Mouse (Mus musculus) forebrain, embryonic 10.5 days (tissue): ENCODE measurements around the gene Dnm1. TPM values are rescaled to one million over a fixed set of nuclear protein-coding genes. Genes with fewer than 3 reads are reported as not detected.

Source experiments
- DNase-seq: peaks from one replicate; pipeline ENCODE4 v3.0.0-alpha.2; 2017; ENCODE audit warnings: low spot score; ENCODE audit errors: extremely low spot score
- H3K27ac ChIP-seq: fragments of 300-500 bp; sonication (generic); 2 replicates; pipeline ENCODE4 v1.5.1; 2016; ENCODE audit warnings: mild to moderate bottlenecking
- H3K27me3 ChIP-seq: fragments of 300-500 bp; sonication (generic); 2 replicates; pipeline ENCODE4 v1.6.1; 2016; ENCODE audit warnings: mild to moderate bottlenecking; ENCODE audit not compliant: poor library complexity, severe bottlenecking
- H3K36me3 ChIP-seq: fragments of 300-500 bp; sonication (generic); replicated peaks from 2 replicates; pipeline ENCODE4 v1.6.1; 2016; ENCODE audit warnings: mild to moderate bottlenecking, moderate library complexity
- H3K4me1 ChIP-seq: fragments of 300-500 bp; sonication (generic); 2 replicates; pipeline ENCODE4 v1.6.1; 2016
- H3K4me3 ChIP-seq: fragments of 300-500 bp; sonication (generic); 2 replicates; pipeline ENCODE4 v1.5.1; 2016; ENCODE audit warnings: mild to moderate bottlenecking, moderate library complexity
- H3K9me3 ChIP-seq: fragments of 300-500 bp; sonication (generic); 2 replicates; pipeline ENCODE4 v1.6.1; 2016; ENCODE audit warnings: mild to moderate bottlenecking, moderate library complexity
- WGBS: fragments of 180-500 bp; shearing (Covaris S2); methylation state at CpG from one replicate; pipeline ENCODE4 v1.1.7; 2016; 5-methylcytosine and 5-hydroxymethylcytosine counted together
- polyA plus RNA-seq: library from polyadenylated mRNA; unstranded; fragments of >200 nt; fragmentation: Nextera tagmentation; extraction: Ambion mirVana; gene quantifications from 2 replicates; pipeline ENCODE4 v1.2.1, GENCODE M21; 2016

The Dnm1 gene
- polyA plus RNA-seq = 7.8 and 9.7 TPM in 2 replicates

- no peaks in the 10 kb centered on the region for H3K9me3 ChIP-seq
- peak within 1 kb of the TSS; percentile 71 for H3K4me3 ChIP-seq
- H3K36me3 ChIP-seq = no peaks in the 10 kb centered on the region
- DNase-seq = peak; percentile 89
- WGBS = under 1% methylated on average over 63 of the region's 63 CpGs
- peaks cover 51% of the 10 kb centered on the region for H3K4me1 ChIP-seq
- H3K27me3 ChIP-seq = peaks cover 35% of the 10 kb centered on the region
- H3K27ac ChIP-seq = peak within 1 kb of the TSS; percentile 85
Measured at GRCm38 (mm10) chr2:32353007-32353542, at the start of gene Dnm1. Gene Dnm1 (minus strand): TSS chr2:32353338.

- Histone ChIP-seq H3K27me3 (no peaks in the 10 kb centered on the region), H3K9me3 (peaks cover 4% of the 10 kb centered on the region; the same call in 1 of the 2 replicates), H3K4me1 (peaks cover 33% of the 10 kb centered on the region), H3K27ac (peak overlapping the region; percentile 90), H3K36me3 (peaks cover 34% of the 10 kb centered on the region), H3K4me3 (peak overlapping the region; percentile 80)
- no peak for DNase-seq
- WGBS = under 1% methylated on average over 15 of the region's 15 CpGs
Measured at GRCm38 (mm10) chr2:32396695-32397094, 43.6 kb upstream of the Dnm1 start.

- H3K27ac ChIP-seq = peak overlapping the region; percentile 90
- WGBS = under 1% methylated on average over 59 of the region's 59 CpGs
- DNase-seq = peak; percentile 90
- peaks cover 28% of the 10 kb centered on the region for H3K36me3 ChIP-seq
- H3K9me3 ChIP-seq = peaks cover 4% of the 10 kb centered on the region; the same call in 1 of the 2 replicates
- H3K4me1 ChIP-seq = peaks cover 33% of the 10 kb centered on the region
- H3K4me3 ChIP-seq = peak overlapping the region; percentile 80
- H3K27me3 ChIP-seq = no peaks in the 10 kb centered on the region
Measured at GRCm38 (mm10) chr2:32395946-32396621, 42.9 kb upstream of the Dnm1 start.

DNA sequence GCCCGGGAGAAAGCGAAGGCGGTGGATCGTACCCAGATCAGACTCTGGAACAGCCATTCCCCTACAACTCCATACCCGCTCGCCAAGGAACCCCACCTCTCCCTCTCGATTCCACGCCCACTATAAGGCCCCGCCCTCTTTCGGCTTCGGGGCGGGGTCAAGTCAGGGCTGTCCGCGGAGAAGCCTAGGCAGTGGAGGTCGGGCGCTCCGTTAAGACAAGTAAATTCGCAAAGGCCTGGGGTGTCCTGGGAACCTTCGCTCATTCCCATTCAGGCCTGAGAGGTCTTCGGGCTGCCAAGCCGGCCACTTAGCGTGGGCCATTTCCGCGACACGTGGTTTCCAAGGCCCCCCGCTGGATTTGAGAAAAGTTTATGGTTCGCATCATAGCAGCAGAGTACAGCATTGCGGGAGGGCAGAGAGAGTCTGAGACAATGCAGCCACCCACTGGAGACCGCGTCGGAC lies 42.4 kb upstream of the Dnm1 start, which contains the start of gene Ptges2:
Gene Ptges2 (plus strand): TSS at position 413 of the 462 bp plus-strand sequence.
- peaks cover 4% of the 10 kb centered on the region; the same call in 1 of the 2 replicates for H3K9me3 ChIP-seq
- H3K4me3 ChIP-seq = peak within 1 kb of the TSS; percentile 80
- H3K27ac ChIP-seq = peak within 1 kb of the TSS; percentile 90
- H3K27me3 ChIP-seq = no peaks in the 10 kb centered on the region
- WGBS = under 1% methylated on average over 31 of the region's 31 CpGs
- H3K36me3 ChIP-seq = peaks cover 23% of the 10 kb centered on the region
- H3K4me1 ChIP-seq = peaks cover 36% of the 10 kb centered on the region
- peak; percentile 91 for DNase-seq

DNA sequence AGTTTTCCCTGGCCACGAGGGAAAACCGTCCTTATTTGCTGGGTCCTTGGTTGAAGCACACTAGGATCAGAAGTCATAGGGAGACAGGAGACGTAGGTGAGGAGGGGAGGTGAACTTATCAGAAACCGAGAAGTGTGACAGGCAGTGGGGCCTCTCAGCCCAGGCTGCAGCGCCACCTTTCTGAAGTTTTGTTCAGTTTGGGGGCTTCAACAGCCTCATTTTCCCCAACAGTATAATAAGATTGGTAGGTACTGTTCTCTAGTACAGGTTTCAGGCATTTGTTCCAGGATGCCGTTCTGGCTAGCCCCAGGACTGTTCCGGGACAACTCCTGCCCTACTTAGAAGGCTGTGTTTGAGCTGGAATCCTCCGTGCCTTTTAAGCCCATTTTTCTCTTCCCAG lies 41.8 kb upstream of the Dnm1 start:
- 7% methylated on average over 8 of the region's 8 CpGs for WGBS
- peak overlapping the region; percentile 80 for H3K4me3 ChIP-seq
- no peak for DNase-seq
- H3K36me3 ChIP-seq = peaks cover 17% of the 10 kb centered on the region
- H3K9me3 ChIP-seq = peaks cover 4% of the 10 kb centered on the region; the same call in 1 of the 2 replicates
- H3K27ac ChIP-seq = peak overlapping the region; percentile 90
- no peaks in the 10 kb centered on the region for H3K27me3 ChIP-seq
- peaks cover 36% of the 10 kb centered on the region for H3K4me1 ChIP-seq

DNA sequence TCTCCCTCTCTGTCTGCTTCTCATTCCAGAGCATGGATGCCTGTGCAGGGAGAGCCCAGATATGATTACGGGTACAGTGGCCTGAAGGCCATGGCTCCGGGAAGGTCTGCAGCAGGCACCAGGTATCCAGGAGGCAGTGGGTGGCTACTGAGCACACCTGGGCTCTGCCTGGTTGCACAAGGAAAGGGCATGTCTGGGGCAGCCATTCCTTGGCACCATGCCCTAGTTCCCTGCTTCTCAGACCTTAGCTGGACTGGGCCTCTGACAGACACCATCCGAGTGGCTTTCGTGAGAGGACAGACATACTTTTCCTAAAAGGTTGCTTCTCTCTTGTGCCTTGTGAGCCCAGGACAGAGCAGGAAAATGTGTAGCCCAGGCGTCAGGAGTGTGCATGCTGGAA lies 38.9 kb upstream of the Dnm1 start:
- DNase-seq = no peak
- Histone ChIP-seq H3K27ac (no peak overlapping the region), H3K36me3 (no peaks in the 10 kb centered on the region), H3K27me3 (0 out of 2 replicates have a peak, but pooled peaks cover 8% of the 10 kb centered on the region), H3K9me3 (peaks cover 4% of the 10 kb centered on the region), H3K4me3 (no peak overlapping the region), H3K4me1 (peaks cover 28% of the 10 kb centered on the region)
- WGBS = 88% methylated on average over 5 of the region's 5 CpGs

- no peak overlapping the region for H3K4me3 ChIP-seq
- 71% methylated on average over 8 of the region's 8 CpGs for WGBS
- H3K9me3 ChIP-seq = peaks cover 4% of the 10 kb centered on the region
- no peak for DNase-seq
- peaks cover 18% of the 10 kb centered on the region for H3K4me1 ChIP-seq
- 0 out of 2 replicates have a peak, but pooled peaks cover 9% of the 10 kb centered on the region for H3K27me3 ChIP-seq
- no peaks in the 10 kb centered on the region for H3K36me3 ChIP-seq
- no peak overlapping the region for H3K27ac ChIP-seq
Measured at GRCm38 (mm10) chr2:32390871-32391270, 37.7 kb upstream of the Dnm1 start.

GRCm38 (mm10) chr2:32389157-32389556 lies 36.0 kb upstream of the Dnm1 start:
- H3K4me1 ChIP-seq = peaks cover 8% of the 10 kb centered on the region; the same call in 1 of the 2 replicates
- H3K4me3 ChIP-seq = no peak overlapping the region
- H3K36me3 ChIP-seq = no peaks in the 10 kb centered on the region
- no peak overlapping the region for H3K27ac ChIP-seq
- WGBS = 77% methylated on average over 2 of the region's 2 CpGs
- H3K9me3 ChIP-seq = peaks cover 4% of the 10 kb centered on the region
- DNase-seq = no peak
- H3K27me3 ChIP-seq = peaks cover 14% of the 10 kb centered on the region; the same call in 1 of the 2 replicates

DNA sequence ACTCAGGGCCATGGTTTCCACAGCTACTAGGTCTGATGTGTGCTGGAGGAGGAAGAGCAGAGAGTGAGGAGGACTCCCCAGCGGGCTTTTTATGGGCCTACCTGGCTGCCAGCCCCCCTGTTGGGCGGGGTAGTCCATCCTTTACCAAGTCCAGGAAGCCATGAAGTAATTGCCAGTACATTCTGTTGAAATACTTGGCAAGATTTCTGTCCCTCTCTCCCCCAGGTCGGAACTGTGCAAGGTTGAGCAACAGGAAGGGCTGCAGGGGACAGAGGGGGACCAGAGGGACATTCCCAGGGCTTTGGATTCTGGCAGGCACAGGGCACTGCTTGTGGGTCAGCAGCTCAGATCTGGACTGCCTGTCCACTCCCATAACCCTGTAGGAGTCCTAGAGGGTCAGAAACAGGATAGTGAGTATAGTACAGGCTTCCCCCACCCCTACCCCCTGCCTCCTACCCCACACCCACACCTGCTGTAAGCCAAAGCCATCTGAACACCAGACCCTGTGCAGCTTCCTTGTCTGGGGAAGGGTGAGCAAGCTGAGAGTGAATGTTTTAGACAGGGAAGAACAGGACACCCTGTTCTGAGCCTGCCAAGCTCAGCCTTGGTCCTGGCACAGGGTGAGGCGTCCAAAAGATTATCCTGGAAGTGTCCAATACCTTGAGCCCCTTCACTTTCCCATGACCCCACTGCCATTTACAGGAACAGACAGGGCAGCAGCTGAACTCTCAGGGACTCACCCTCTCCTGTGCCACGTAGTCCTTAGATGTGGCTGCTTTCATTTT lies 34.8 kb upstream of the Dnm1 start, which contains the start of gene Lcn2:
Gene Lcn2 (minus strand): TSS at position 547 of the 785 bp plus-strand sequence.
- Histone ChIP-seq H3K36me3 (no peaks in the 10 kb centered on the region), H3K4me1 (peaks cover 8% of the 10 kb centered on the region; the same call in 1 of the 2 replicates), H3K27me3 (peaks cover 27% of the 10 kb centered on the region), H3K9me3 (no peaks in the 10 kb centered on the region; the same call in 1 of the 2 replicates), H3K27ac (no peak within 1 kb of the TSS), H3K4me3 (no peak within 1 kb of the TSS)
- 64% methylated on average over 5 of the region's 5 CpGs for WGBS
- no peak for DNase-seq

GRCm38 (mm10) chr2:32382689-32383088 lies 29.6 kb upstream of the Dnm1 start:
- 88% methylated on average over 2 of the region's 2 CpGs for WGBS
- no peak for DNase-seq
- peaks cover 17% of the 10 kb centered on the region for H3K4me1 ChIP-seq
- peaks cover 51% of the 10 kb centered on the region for H3K27me3 ChIP-seq
- H3K9me3 ChIP-seq = no peaks in the 10 kb centered on the region
- H3K36me3 ChIP-seq = peaks cover 24% of the 10 kb centered on the region
- peak overlapping the region; percentile 67; the same call in 1 of the 2 replicates for H3K4me3 ChIP-seq
- H3K27ac ChIP-seq = no peak overlapping the region

DNA sequence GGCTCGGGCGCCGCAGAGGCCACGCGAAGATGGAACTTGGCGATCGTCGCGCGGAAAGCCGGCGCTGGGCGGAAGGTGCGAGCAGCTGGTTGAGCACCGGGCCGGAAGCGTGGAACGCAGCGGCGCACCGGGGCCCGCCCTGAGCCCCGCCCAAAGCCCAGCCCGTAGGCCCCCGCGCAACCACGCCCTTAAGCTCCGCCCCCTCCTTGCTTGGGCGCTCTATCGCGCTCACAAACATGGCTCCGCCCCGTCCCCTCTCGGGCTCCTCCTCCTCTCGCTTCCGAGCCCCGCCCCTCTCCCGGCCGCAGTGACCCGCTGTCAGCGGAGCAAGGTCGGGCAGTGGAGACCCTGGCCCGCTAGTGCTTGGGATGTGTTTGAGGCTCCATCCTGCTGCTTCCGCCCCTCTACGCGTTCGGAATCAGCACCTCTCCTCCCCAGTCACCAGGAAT lies 28.7 kb upstream of the Dnm1 start, which contains the start of gene 1110008P14Rik:
Gene 1110008P14Rik (minus strand): TSS at position 164 of the 449 bp plus-strand sequence.
- Histone ChIP-seq H3K27me3 (peaks cover 43% of the 10 kb centered on the region), H3K4me3 (peak within 1 kb of the TSS; percentile 67), H3K4me1 (peaks cover 17% of the 10 kb centered on the region), H3K9me3 (no peaks in the 10 kb centered on the region), H3K27ac (peak within 1 kb of the TSS; percentile 58), H3K36me3 (peaks cover 33% of the 10 kb centered on the region)
- DNase-seq = peak; percentile 93
- WGBS = under 1% methylated on average over 47 of the region's 47 CpGs

- Histone ChIP-seq H3K27me3 (peaks cover 43% of the 10 kb centered on the region), H3K9me3 (no peaks in the 10 kb centered on the region), H3K27ac (peak overlapping the region; percentile 58), H3K4me3 (peak overlapping the region; percentile 67), H3K36me3 (peaks cover 38% of the 10 kb centered on the region), H3K4me1 (peaks cover 17% of the 10 kb centered on the region)
- no peak for DNase-seq
- WGBS = 2% methylated on average over 27 of the region's 27 CpGs
Measured at GRCm38 (mm10) chr2:32381141-32381774, 28.1 kb upstream of the Dnm1 start.
